Mouse (Mus musculus): ENCODE measurements around the gene Smad5.

The Smad5 gene

DNA sequence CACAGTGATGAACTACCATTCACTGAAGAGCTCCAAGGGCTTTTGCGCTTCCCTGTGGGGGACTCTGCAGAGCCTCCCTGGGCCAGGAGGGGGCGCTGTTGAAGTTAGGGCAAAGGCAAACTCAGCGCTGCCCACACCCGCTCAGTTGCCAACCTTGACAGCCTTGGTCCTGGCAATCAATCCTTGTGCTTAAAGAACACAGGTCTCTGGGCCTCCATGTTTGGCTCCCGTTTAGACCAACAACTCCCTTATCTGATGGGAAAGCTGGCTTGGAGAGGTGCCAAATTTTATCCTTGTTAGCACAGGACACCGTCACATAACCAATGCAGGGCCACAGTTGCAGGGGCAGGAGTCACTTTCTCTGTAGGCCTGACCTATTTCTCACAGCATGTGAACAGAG, 53.1 kb downstream of the Smad5 start:
- peak; percentile 29 for DNase-seq (ENCODE audit: low spot score)

DNA sequence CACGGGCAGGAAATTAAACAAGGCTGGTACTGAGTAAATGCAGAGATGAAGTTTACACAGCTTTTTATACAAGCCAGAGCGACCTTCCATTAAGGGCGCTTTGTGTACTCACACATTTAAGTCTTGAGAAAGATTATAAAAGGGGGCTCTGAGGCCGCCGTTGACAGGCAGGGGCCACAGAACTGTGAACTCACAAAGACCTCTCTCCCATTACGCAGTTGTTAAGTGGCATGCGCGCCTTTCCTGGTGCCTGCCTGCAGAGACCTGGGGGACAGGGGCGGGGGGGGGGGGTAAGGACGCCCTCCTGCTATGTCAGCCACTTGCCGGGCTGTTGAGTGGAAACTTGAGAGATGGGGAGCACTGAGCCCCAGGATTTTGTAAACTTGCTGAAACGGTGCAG, 54.4 kb downstream of the Smad5 start:
- no peak for DNase-seq (ENCODE audit: low spot score)

DNA sequence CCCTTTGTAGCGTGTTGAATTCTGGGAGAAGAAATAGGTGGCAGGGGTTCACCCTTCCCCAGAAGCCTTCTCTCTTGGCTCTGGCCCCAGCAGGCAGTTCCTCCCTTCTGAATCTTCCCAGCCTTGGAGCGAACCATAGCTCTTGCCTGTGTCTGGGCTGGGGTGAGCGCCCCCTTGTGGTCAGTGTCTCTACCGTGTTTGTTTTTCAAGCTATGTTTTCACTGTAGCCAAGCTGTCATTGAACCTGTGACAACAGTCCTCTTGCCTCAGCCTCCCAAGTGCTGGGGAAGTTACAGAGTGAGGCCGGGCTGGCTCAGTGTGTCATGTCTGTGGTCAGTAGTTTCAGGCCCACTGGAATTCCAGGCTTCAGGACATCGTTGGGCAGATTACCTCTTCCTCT, 55.7 kb downstream of the Smad5 start:
- DNase-seq (ENCODE audit: low spot score) = peak; percentile 79

DNA sequence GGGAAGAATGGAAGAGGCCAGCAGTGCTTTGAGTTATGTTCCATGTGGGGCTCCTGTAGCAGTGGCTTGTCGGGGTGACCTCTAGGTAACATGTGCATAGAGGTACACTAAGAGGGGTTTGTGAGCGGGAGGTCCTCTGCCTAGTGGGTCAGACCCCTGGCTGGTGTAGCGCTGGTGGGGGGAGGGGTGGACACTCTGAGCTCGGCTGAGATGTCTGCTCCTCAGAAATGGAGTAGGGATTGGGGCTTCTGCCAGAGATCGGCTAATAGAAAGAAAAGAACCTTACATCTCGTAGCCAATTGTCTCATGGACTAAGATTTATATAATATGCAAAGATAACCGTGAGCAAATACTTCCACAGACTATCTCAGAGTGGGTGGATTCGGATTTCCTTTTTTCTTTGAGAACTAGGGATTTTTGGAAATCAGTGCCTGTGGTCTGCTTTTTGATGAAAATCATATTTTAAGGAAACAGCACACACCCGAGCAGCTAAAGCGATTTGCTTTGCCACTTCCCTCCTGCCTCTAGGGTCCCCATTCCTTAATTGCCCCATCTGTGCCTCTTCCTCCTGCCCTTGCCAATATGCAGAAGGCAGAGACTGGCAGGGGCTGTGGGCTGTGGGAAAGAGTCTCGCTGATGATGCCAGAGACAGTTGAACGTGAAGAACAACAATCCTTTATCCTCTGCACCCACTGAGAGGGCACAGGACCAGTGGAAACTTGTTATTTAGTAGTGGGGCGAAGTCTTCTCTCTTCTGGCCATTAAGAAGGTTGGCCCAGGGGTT, 59.8 kb downstream of the Smad5 start:
- DNase-seq (ENCODE audit: low spot score) = no peak

DNA sequence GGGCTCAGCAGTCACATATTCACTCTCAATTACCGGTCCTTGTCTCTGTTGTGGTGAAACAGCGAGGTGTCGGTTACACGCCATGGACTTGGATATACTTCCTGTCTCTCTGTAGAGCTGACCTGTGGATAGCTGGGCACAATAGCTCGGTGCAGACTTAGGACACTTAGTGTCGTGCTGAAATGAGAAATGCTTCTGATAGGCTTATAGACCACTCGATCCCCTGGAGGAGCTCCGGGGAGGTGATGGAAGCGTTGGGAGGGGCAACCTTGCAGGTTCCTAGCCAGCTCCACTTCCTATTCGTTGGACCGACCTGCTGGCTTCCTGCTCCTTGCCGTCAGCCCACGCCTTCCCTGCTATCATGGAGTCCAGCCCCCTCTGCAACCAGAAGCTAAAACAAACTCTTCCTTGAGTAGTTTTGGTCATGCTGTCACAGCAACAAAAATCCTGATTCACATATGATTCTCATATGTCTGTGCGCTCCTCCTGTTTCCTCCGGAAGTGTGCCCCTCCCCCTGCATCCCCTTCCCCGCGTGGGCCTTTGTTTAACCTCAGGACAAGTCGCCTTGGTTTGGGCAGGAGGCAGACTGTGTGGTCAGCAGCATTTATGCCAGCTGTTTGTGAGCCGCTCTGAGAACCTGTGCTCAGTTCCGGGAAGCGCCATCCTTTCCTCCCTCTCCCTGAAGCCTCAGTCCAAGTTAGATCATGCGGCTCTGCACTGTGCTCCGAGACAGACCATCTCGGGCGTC, 62.6 kb downstream of the Smad5 start:
- DNase-seq (ENCODE audit: low spot score) = no peak

DNA sequence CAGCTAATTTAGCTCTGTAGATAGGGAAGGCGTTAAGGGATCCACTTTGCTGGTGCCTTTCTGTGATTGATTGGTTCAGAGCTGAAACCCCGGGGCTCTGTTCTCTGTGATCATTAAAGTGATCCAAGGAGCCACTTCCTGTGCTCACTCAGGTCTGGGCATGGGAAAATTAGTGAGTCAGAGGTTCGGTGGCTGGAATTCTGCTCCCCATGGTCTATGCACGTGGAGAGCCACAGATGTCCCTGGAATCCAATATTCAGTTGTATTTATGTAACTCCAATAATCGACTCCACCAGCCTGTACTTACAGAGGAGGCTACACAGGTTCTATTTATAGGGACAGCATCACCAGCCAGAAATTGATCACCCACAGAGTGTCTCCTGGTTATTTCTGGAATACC, 63.4 kb downstream of the Smad5 start:
- no peak for DNase-seq (ENCODE audit: low spot score)

DNA sequence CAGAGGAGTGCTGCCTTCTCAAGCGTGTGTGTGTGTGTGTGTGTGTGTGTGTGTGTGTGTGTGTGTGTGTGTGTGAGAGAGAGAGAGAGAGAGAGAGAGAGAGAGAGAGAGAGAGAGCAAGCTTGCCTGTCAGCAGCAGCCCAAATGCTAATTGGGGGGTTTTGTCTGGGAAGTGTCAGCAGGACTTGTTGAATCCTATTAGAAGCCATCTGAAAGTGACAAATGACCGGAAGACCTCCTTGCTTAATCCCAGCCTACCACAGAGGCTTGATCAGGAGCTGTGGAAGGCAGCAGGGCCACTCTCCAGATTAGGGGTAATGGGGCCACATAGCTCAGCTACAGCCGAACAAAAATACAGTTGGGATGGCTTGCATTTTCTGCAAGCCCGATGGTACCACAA, 66.6 kb downstream of the Smad5 start:
- no peak for DNase-seq (ENCODE audit: low spot score)

DNA sequence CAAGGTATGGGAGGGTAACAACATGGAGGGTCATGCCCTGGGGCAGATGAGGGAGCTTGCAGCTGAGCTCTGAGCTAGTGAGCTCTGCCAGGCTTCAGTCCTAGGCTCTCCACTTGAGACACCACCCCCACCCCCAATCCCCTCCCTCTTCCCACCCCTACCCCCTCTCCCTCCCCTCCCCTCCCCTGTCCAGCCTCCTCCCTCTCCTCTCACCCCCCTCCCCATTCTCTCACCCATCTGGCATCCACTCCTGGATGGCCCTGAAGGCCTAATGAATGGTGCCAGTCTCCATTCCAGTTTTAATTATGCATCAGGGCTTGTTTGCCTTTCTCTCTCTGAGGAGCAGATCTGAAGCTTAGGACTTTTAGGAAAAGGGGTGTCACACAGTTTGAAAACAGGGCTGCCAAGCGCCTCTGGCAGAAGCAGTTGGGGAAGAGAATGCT, 67.3 kb downstream of the Smad5 start:
- no peak for DNase-seq (ENCODE audit: low spot score)

DNA sequence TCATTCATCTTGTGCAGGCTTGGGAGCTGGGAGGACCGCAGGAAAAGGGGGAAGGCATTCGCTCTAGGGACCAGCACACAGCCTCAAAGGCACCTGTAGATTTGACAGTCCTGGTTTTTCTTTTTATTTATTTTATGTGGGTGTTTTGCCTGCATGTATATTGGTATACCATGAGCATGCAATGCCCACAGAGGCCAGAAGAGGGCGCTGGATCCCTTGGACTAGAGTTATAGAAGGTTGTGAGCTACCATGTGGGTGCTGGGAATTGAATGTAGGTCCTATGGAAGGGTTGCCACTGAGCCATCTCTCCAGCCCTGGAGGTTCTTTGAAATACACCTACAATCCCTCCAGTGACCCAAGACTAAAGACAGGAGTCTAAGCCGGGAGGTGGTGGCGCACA, 68.0 kb downstream of the Smad5 start:
- DNase-seq (ENCODE audit: low spot score) = no peak

DNA sequence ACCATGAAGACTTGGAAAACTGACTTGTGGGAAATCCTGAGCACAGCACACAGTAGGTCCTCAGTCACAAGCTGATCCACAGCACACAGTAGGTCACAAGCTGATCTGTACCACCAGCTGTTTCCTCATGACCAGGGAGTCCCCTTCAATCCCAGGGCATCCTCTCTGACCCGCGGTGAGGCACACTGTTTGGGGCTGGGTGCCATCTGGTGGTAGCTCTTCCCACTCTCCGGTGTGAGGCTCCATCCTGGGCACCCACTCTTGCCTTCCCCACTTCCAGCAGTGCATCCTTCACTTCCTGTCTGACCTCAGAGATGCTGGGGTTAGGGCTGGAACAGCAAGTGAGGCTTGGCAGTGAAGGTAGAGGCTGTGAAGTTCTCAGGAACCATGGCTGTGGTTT, 69.8 kb downstream of the Smad5 start:
- DNase-seq (ENCODE audit: low spot score) = no peak

DNA sequence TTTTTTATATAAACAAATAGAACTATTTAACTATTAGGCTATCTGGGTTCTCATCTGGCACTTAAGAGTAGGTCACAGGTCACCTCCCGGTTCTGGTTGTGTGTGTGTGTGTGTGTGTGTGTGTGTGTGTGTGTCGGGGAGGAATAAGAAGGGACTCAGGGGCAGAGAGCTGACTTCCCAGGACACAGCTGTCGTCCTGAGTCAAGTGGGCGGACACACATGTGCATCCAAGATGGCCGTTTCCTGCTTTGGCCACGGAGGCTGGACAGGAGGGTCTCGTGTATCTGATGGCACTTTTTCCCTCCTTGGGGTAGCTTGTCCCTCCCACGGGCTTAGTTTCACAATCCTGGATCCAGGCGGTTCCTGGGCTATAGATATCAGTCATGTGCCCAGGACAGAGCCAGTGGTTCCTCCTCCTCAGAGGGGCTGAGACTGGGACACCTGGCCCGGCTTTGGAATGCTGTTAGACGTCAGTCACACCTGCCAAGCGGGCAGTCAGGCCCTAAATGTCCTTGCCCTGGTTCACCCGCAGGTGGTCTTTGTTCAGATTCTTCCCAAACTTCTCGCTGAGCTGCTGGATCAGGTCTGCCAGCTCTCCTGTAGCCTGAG, 70.6 kb downstream of the Smad5 start:
- no peak for DNase-seq (ENCODE audit: low spot score)

DNA sequence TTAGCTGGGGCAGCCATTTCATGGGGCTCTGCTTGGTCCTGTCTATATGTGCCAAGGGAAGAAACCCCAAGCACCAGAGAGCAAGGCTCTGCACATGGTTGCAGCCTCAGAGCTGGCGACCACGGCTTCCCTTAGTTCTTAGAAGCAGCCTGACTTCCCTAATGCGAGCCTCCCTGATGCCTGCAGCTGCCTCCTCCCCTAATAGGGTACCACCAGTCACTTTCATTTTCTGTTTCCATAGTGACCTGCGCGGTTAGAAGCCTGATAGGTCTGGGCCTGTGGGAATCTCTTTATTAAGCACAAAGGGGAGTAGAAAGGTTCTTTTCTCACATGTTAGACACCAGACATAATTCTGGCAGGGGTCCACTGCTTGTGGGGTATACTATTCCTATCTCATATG, 71.5 kb downstream of the Smad5 start:
- no peak for DNase-seq (ENCODE audit: low spot score)

DNA sequence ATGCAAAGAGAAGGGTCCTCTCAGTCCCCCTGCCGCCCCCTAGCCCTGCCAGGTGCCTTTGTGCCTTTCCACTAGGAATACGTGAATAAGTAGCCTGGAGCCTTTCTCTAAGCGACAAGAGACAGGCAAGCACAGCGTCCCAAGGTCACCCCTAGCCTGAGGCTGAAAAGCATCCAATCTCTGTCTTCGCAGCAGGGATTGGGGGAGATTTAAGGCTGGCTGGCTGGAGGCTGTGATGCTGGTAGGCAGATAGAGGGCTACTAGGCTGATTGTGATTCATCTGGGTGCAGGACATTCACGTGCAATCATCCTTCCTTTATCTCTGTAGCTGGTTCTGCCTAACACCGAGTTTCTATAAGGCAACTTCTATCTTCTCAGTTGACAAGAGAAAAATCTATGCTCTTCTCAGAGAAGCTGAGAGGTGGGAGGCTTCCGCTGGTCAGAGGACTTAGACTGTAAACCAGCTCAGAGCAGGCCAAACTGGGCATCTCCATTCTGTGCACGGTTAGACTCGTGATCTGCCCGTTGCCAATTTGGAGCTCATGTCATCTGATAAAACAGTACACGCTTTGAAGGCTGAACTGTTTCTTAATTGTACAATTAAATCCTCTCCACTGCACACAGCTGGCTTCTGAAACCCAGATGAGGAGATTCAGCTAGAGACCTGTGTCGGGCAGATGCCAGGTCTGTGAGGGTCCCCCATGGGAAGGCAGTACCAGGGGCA, 78.1 kb downstream of the Smad5 start:
- DNase-seq (ENCODE audit: low spot score) = no peak

DNA sequence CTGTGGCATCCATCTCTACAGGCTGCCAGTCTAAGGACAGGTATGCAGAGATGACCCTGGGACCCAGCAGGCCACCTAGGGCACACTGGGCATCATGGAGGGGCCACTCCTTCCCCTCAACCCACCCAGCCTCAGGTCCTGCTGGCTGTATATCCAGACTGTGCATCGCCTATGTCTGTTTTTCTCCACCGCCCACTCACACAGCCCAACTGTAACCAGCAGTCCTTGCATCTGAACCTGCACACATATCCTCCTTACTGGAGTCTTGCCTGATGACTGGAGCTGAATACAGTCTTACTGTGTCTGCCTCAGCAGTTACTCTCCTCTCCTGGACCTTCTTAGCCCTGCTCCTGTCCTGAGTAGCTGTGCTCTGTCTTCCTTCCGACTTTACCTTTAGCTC, 78.9 kb downstream of the Smad5 start:
- no peak for DNase-seq (ENCODE audit: low spot score)

DNA sequence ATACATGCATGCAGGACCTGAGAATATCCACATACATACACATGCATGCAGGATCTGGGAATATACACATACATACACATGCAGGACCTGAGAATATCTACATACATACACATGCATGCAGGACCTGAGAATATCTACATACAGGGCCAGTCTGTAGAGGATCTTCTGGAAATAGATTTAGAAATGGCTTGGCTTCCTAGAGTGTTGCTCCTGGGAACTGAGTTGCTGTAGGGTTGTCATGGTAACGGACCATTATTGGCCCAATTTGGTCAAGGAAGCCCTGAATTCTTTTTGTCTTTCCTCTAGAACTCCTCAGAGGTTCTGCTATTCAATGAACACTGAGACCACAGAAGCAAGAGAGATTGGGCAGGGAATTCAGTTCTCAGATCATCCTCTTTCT, 79.8 kb downstream of the Smad5 start:
- no peak for DNase-seq (ENCODE audit: low spot score)

DNA sequence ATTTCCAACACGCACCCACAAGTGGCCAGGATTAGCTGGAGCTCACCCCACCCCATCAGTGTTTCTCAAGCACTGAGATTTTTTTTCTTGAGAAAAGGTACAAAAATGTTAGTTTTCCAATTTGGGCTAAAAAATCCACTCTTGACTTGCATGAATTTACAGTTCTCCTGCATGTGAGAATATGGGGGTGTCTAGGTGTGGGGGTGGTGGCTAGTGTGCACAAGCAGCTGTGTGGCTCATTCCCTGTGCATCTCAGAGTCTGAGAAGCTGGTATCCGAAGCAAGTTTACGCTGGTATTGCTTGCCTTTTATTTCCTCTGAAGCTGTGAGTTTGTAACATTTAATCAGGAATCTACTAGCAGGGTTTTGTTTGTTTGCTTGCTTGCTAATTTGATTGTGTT, 87.9 kb downstream of the Smad5 start:
- DNase-seq (ENCODE audit: low spot score) = no peak
